11 mouse cellular contexts compared by ENCODE assay signal in the genomic region with DNA sequence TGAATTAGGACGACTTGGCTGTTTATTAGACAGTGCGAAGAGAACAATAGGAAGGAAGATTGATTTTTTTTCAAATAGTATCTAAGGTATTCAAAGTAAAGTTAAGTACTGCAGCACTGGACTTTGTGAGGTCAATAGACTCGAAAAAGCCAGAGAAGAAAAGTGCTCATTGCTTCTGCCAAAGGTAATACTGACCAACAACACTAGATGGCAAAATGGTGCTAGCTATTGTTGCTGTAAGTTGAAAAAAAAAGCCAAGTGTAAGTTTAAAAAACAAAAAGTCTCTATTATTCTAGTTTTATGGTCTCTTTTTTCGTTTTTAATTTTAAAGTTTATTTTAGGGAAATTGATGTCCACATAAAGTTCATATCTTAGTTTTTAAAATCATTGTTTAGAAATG.
DNase-seq lines count a peak whose midpoint lies in the region; ATAC-seq lines count a peak whose summit lies in the region.
"Had no signal": no experiment of that assay in that cellular context is flagged by ENCODE, and none has a peak within 500 bp of the region (broad histone marks: within the 10 kb centered on the region; RNA-seq: fewer than 3 reads in every experiment).

No protein-coding gene starts in this region.

- DNase-seq in forebrain, embryonic 14.5 days (ENCODE audit: low spot score): peak; percentile 52
- DNase-seq in layer of hippocampus, adult 9-10 months (ENCODE audit: low spot score): peak; percentile 9
- DNase-seq in layer of hippocampus, adult 8-10 months (ENCODE audit: low spot score in 2 of 2): no peak
- peak; percentile 55 for DNase-seq in MN1 (ENCODE audit: low spot score)
- DNase-seq in lung, postnatal 25 days (ENCODE audit: low spot score): peak; percentile 8

- H3K9me3 ChIP-seq in forebrain, embryonic 14.5 days (replicated peaks; ENCODE audit: control insufficient read depth, low read length): no peaks in the 10 kb centered on the region
- no peaks in the 10 kb centered on the region for H3K9me3 ChIP-seq in forebrain, embryonic 15.5 days
- H3K9me3 ChIP-seq in forebrain, embryonic 12.5 days: no peaks in the 10 kb centered on the region
- H3K9me3 ChIP-seq: embryonic facial prominence, embryonic 15.5 days; hindbrain, embryonic 15.5 days; lung, embryonic 15.5 days had no signal

- no peak overlapping the region for H3K9ac ChIP-seq in forebrain, embryonic 14.5 days (ENCODE audit: low read length)
- H3K9ac ChIP-seq in forebrain, embryonic 15.5 days (replicated peaks): no peak overlapping the region
- no peak overlapping the region for H3K9ac ChIP-seq in forebrain, embryonic 12.5 days
- H3K9ac ChIP-seq: embryonic facial prominence, embryonic 15.5 days; hindbrain, embryonic 15.5 days; lung, embryonic 15.5 days had no signal

- H3K36me3 ChIP-seq in forebrain, embryonic 14.5 days (ENCODE audit: control insufficient read depth, insufficient read depth, low read length): no peaks in the 10 kb centered on the region
- no peaks in the 10 kb centered on the region for H3K36me3 ChIP-seq in forebrain, embryonic 15.5 days
- no peaks in the 10 kb centered on the region for H3K36me3 ChIP-seq in forebrain, embryonic 12.5 days (replicated peaks)
- H3K36me3 ChIP-seq: embryonic facial prominence, embryonic 15.5 days; hindbrain, embryonic 15.5 days; lung, embryonic 15.5 days had no signal

- ATAC-seq in forebrain, embryonic 14.5 days: no peak
- ATAC-seq in forebrain, embryonic 15.5 days (replicated peaks): no peak
- no peak for ATAC-seq in megakaryocyte, adult 5-6 weeks (ENCODE audit: poor library complexity, severe bottlenecking)
- ATAC-seq in forebrain, embryonic 12.5 days (ENCODE audit: low FRiP score): no peak

- H3K27me3 ChIP-seq in forebrain, embryonic 14.5 days (replicated peaks; ENCODE audit: control insufficient read depth, insufficient read depth, low read length): no peaks in the 10 kb centered on the region
- no peaks in the 10 kb centered on the region for H3K27me3 ChIP-seq in forebrain, embryonic 15.5 days
- H3K27me3 ChIP-seq in forebrain, embryonic 12.5 days: no peaks in the 10 kb centered on the region
- H3K27me3 ChIP-seq: embryonic facial prominence, embryonic 15.5 days; hindbrain, embryonic 15.5 days; lung, embryonic 15.5 days had no signal

- no peaks in the 10 kb centered on the region for H3K4me1 ChIP-seq in forebrain, embryonic 14.5 days (ENCODE audit: control insufficient read depth, insufficient read depth, low read length)
- H3K4me1 ChIP-seq in forebrain, embryonic 15.5 days: no peaks in the 10 kb centered on the region
- H3K4me1 ChIP-seq in forebrain, embryonic 12.5 days: no peaks in the 10 kb centered on the region; the same call in 1 of the 2 replicates
- H3K4me1 ChIP-seq: embryonic facial prominence, embryonic 15.5 days; lung, embryonic 15.5 days had no signal

- 25% methylated on average over 4 of the region's 4 CpGs for WGBS in forebrain, embryonic 14.5 days
- WGBS in forebrain, embryonic 15.5 days: 21% methylated on average over 4 of the region's 4 CpGs
- 18% methylated on average over 4 of the region's 4 CpGs for WGBS in forebrain, embryonic 12.5 days

- H3K4me3 ChIP-seq in forebrain, embryonic 14.5 days (ENCODE audit: low read depth, low read length): no peak overlapping the region
- H3K4me3 ChIP-seq in forebrain, embryonic 15.5 days: no peak overlapping the region
- no peak overlapping the region for H3K4me3 ChIP-seq in forebrain, embryonic 12.5 days (replicated peaks)
- H3K4me3 ChIP-seq: embryonic facial prominence, embryonic 15.5 days; hindbrain, embryonic 15.5 days; lung, embryonic 15.5 days had no signal

- H3K27ac ChIP-seq in forebrain, embryonic 14.5 days (ENCODE audit: low read depth, low read length): no peak overlapping the region
- no peak overlapping the region for H3K27ac ChIP-seq in forebrain, embryonic 15.5 days (replicated peaks)
- no peak overlapping the region for H3K27ac ChIP-seq in forebrain, embryonic 12.5 days
- H3K27ac ChIP-seq: embryonic facial prominence, embryonic 15.5 days; hindbrain, embryonic 15.5 days; lung, embryonic 15.5 days had no signal

- no peak overlapping the region for H3K4me2 ChIP-seq in forebrain, embryonic 14.5 days (ENCODE audit: low read length)
- H3K4me2 ChIP-seq in forebrain, embryonic 15.5 days (replicated peaks): no peak overlapping the region
- H3K4me2 ChIP-seq in forebrain, embryonic 12.5 days: no peak overlapping the region
- H3K4me2 ChIP-seq: embryonic facial prominence, embryonic 15.5 days; hindbrain, embryonic 15.5 days; lung, embryonic 15.5 days had no signal

Comparison
In these comparisons a context has a peak if more than half of its experiments do, and no peak if none do; other contexts are left out.
1. DNase-seq: peak in forebrain, embryonic 14.5 days (single experiment), layer of hippocampus, adult 9-10 months (single experiment), MN1 (single experiment) and lung, postnatal 25 days (single experiment); none in layer of hippocampus, adult 8-10 months (0 of 2).